Mouse (Mus musculus) liver, postnatal 0 days (tissue): Measurements from ENCODE around the gene Atp6v0b. TPM values are rescaled to one million over a fixed set of nuclear protein-coding genes. Genes with fewer than 3 reads are reported as not detected.
A peak's percentile ranks its signal among the peaks of the same experiment; 100 is the strongest.

ENCODE experiments used
- ATAC-seq: fragments of 200-750 bp; cut with Nextera tagmentation; 2 replicates; pipeline ENCODE4 v1.8.0; 2017; ENCODE audit warnings: mild to moderate bottlenecking, moderate library complexity
- DNase-seq: peaks from one replicate; pipeline ENCODE4 v3.0.0-alpha.2; 2016
- H3K27ac ChIP-seq: fragments of 300-500 bp; sonication (generic); 2 replicates; pipeline ENCODE4 v1.5.1; 2014; ENCODE audit warnings: antibody characterized with exemption, moderate library complexity, mild to moderate bottlenecking, low read depth
- H3K27me3 ChIP-seq: fragments of 300-500 bp; sonication (generic); 2 replicates; pipeline ENCODE4 v1.6.1; 2014; ENCODE audit warnings: low read length, control low read depth, mixed read lengths; ENCODE audit not compliant: insufficient read depth
- H3K36me3 ChIP-seq: fragments of 300-500 bp; sonication (generic); replicated peaks from 2 replicates; pipeline ENCODE4 v1.6.1; 2014; ENCODE audit warnings: mild to moderate bottlenecking, control low read depth, low read length, moderate library complexity, mixed read lengths; ENCODE audit not compliant: insufficient read depth
- H3K4me1 ChIP-seq: fragments of 300-500 bp; sonication (generic); 2 replicates; pipeline ENCODE4 v1.6.1; 2014; ENCODE audit warnings: antibody characterized with exemption, mild to moderate bottlenecking, control low read depth; ENCODE audit not compliant: insufficient read depth
- H3K4me2 ChIP-seq: fragments of 300-500 bp; sonication (generic); 2 replicates; pipeline ENCODE4 v1.6.1; 2014; ENCODE audit warnings: low read depth, mild to moderate bottlenecking, low read length, moderate library complexity, mixed read lengths
- H3K4me3 ChIP-seq: fragments of 300-500 bp; sonication (generic); 2 replicates; pipeline ENCODE4 v1.5.1; 2014; ENCODE audit warnings: low read depth, low read length
- H3K9ac ChIP-seq: fragments of 300-500 bp; sonication (generic); replicated peaks from 2 replicates; pipeline ENCODE4 v1.6.1; 2014; ENCODE audit warnings: mild to moderate bottlenecking, moderate library complexity
- H3K9me3 ChIP-seq: fragments of 300-500 bp; sonication (generic); 2 replicates; pipeline ENCODE4 v1.6.1; 2016; ENCODE audit warnings: mild to moderate bottlenecking, control low read depth, low read length, mixed read lengths
- CTCF ChIP-seq: sonication (generic); IDR thresholded peaks from 2 replicates; pipeline ENCODE4 v1.5.1; 2016; ENCODE audit warnings: antibody characterized with exemption, low read depth
- EP300 ChIP-seq: IDR thresholded peaks from 2 replicates; pipeline ENCODE4 v1.6.1; 2016; ENCODE audit warnings: antibody characterized with exemption, low read depth, mild to moderate bottlenecking
- WGBS: fragments of 180-500 bp; shearing (Covaris S2); extraction: QIAGEN DNeasy Blood & Tissue Kit; methylation state at CpG from one replicate; pipeline ENCODE4 v1.1.7; 2014; ENCODE audit not compliant: insufficient replicate concordance; 5-methylcytosine and 5-hydroxymethylcytosine counted together
- polyA plus RNA-seq: library from polyadenylated mRNA; unstranded; fragments of >200 nt; fragmentation: Nextera tagmentation; extraction: Ambion mirVana; gene quantifications from 2 replicates; pipeline ENCODE4 v1.2.1, GENCODE M21; 2015

Atp6v0b gene
- polyA plus RNA-seq, 1 experiment from 2014 or later: 164 TPM

DNA sequence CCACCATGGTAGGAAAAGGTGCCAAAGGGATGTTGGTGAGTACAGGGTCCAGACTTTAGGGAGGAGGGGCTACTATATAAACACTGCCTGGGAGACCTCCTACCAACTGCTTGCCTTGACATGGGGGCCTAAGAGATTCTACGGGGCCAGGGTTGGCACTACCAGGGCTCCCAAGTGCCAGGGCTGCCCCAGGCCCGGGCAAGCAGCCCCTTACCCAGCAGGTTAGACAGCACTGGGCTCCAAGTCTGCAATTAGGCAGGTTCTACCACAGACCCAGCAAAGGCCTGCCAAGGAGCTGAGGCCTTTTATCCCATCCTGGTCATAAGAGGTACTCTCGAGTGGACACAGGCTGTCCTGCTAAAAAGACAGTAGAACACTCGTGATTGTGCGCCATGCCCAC is 44.0 kb downstream of the Atp6v0b start:
- 87% methylated on average over 5 of the region's 5 CpGs for WGBS
- no peak overlapping the region for H3K4me3 ChIP-seq
- ATAC-seq: no peak
- no peaks in the 10 kb centered on the region for H3K9me3 ChIP-seq
- H3K36me3 ChIP-seq: peaks cover 65% of the 10 kb centered on the region
- no peak overlapping the region for H3K4me2 ChIP-seq
- H3K4me1 ChIP-seq: peaks cover 12% of the 10 kb centered on the region
- DNase-seq: no peak
- H3K9ac ChIP-seq: no peak overlapping the region
- H3K27ac ChIP-seq: no peak overlapping the region
- no peak for TF ChIP-seq CTCF
- no peak for TF ChIP-seq EP300
- no peaks in the 10 kb centered on the region for H3K27me3 ChIP-seq

DNA sequence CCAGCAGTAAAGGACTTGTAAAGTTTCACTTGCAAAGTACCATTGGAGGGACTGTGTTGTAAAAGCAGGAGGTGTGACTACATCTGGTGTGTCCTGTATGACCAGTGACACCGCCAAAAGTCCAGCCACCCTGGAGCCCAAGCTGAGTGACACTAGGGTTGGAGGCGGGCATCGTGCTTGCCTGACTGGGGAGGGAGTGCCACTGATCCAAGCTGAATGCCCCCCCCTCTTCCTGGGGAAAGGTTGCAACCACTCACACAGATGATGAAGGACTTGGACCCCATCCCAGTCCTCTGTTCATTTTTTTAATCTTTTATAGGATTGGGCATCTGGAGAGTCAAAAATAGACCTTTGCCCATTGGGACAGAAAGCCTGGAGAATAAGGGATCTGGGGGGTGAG is 45.6 kb downstream of the Atp6v0b start:
- no peak for DNase-seq
- ATAC-seq: no peak
- H3K27ac ChIP-seq: no peak overlapping the region
- no peak overlapping the region for H3K9ac ChIP-seq
- WGBS: 75% methylated on average over 3 of the region's 3 CpGs
- H3K4me3 ChIP-seq: no peak overlapping the region
- TF ChIP-seq EP300 (no peak), CTCF (no peak)
- peaks cover 12% of the 10 kb centered on the region for H3K4me1 ChIP-seq
- peaks cover 56% of the 10 kb centered on the region for H3K36me3 ChIP-seq
- H3K27me3 ChIP-seq: no peaks in the 10 kb centered on the region
- H3K4me2 ChIP-seq: no peak overlapping the region
- H3K9me3 ChIP-seq: no peaks in the 10 kb centered on the region

DNA sequence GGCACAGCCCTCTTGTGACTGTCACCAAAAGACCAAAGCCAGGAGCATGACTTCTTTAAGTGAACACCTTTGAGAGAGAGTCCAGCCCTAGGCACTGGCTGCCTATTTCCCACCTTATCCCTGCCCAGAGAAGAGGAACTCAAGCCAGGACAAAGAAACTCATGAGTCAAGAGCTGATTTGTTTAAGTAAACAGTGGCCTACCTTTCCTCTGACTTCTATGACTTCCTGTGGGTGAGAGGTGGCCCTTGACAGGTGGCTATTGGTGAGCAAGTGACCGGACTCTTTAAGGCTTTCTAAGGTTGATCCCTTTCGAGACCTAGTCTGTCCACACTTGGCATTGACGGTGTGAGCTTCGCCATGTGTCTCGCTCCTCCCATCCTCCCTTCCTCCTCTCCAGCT is 46.3 kb downstream of the Atp6v0b start:
- DNase-seq: no peak
- Histone ChIP-seq H3K4me1 (peaks cover 12% of the 10 kb centered on the region), H3K4me2 (no peak overlapping the region), H3K4me3 (no peak overlapping the region), H3K36me3 (peaks cover 51% of the 10 kb centered on the region), H3K9ac (no peak overlapping the region), H3K27me3 (no peaks in the 10 kb centered on the region; the same call in 1 of the 2 replicates), H3K27ac (no peak overlapping the region), H3K9me3 (no peaks in the 10 kb centered on the region)
- 84% methylated on average over 5 of the region's 5 CpGs for WGBS
- TF ChIP-seq EP300 (no peak), CTCF (no peak)
- ATAC-seq: no peak

DNA sequence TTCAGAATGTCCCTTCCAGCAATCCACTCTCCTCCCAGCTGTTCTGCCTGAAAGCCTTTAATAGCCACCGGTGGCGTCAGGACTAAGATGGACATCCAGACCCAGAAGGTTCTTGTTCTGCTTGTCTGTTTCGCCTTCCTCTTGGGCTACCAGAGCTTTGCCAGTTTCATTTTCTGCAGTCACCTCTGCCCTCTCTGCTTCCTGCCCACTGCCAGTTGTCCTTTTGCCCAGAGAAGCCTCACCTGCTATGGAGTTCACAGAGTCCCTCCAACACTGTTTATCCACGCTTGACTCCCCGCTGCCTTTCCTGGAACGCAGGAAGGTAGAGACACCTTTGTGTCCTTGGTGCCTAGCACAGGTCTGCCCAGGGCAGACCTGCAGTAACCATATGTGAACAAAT is 47.8 kb downstream of the Atp6v0b start:
- ATAC-seq: no peak
- WGBS: 71% methylated on average over 6 of the region's 6 CpGs
- no peaks in the 10 kb centered on the region; the same call in 1 of the 2 replicates for H3K27me3 ChIP-seq
- no peak overlapping the region for H3K4me2 ChIP-seq
- DNase-seq: no peak
- TF ChIP-seq CTCF (no peak), EP300 (no peak)
- H3K9ac ChIP-seq: no peak overlapping the region
- peaks cover 17% of the 10 kb centered on the region for H3K4me1 ChIP-seq
- H3K36me3 ChIP-seq: peaks cover 38% of the 10 kb centered on the region
- H3K9me3 ChIP-seq: no peaks in the 10 kb centered on the region
- H3K4me3 ChIP-seq: no peak overlapping the region
- no peak overlapping the region for H3K27ac ChIP-seq

DNA sequence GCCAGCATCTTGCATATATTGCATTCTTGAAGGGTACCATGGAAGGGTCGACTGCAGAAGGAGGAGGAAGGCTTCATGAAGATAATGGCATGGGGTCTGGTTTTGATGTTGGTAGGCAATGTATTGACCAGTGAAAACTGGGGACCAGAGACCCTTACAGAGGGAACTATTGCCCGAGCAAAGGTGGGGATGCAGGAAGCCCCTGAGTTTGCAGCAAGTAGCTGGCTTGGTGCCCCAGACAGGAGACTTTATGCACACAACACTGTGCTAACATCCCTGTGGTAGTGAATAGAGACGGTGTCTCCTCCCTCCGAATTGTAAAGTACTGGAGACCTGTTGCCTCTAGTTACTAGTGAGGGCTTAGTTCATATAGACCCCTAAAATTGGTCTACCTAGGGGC is 49.9 kb downstream of the Atp6v0b start:
- DNase-seq (no peak), ATAC-seq (no peak)
- Histone ChIP-seq H3K4me2 (peak overlapping the region; percentile 93), H3K9ac (peak overlapping the region; percentile 85; the same call in 1 of the 2 replicates), H3K9me3 (no peaks in the 10 kb centered on the region), H3K27ac (no peak overlapping the region), H3K27me3 (no peaks in the 10 kb centered on the region; the same call in 1 of the 2 replicates), H3K4me3 (peak overlapping the region; percentile 80), H3K36me3 (peaks cover 23% of the 10 kb centered on the region), H3K4me1 (peaks cover 26% of the 10 kb centered on the region)
- TF ChIP-seq CTCF (no peak), EP300 (no peak)
- WGBS: 72% methylated on average over 4 of the region's 4 CpGs

DNA sequence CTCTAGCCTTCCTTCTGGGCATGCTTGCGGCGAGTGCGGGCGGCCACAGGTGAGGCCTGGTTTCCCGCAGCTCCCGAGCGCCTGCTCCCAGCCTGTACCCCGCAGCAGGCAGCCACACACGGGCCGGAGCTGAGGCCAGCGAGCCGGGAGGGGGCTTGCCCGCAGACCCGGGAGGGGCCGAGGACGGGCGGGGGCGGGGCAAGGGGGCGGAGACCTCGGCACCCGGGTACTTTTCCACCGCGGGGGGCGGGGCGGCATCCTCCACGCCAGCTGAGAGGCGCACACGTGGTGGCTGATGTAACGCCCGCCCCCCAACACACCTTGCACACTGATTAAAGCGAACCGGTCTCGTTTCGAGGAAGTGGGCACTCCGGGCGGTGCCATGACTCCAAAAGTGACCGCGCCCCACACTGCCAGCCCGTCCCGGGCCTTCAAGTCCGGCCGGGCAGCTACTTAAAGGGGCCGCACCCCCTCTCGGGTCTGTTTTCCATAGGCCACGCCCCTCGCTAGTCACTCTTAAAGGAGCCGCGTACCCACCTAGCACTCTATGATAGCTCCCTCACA is 50.8 kb downstream of the Atp6v0b start:
- Histone ChIP-seq H3K36me3 (peaks cover 21% of the 10 kb centered on the region), H3K9me3 (no peaks in the 10 kb centered on the region), H3K27me3 (no peaks in the 10 kb centered on the region; the same call in 1 of the 2 replicates), H3K4me1 (peaks cover 35% of the 10 kb centered on the region), H3K4me3 (peak overlapping the region; percentile 80), H3K4me2 (peak overlapping the region; percentile 93), H3K9ac (peak overlapping the region; percentile 85), H3K27ac (peak overlapping the region; percentile 92)
- peak; percentile 78 for ATAC-seq
- TF ChIP-seq EP300 (no peak), CTCF (no peak)
- DNase-seq: peak; percentile 95
- WGBS: under 1% methylated on average over 43 of the region's 48 CpGs
